Comparison of ENCODE assay signal across 9 mouse cellular contexts in genomic region chr5:120793043-120793442, GRCm38 (mm10). TPM values are rescaled to one million over a fixed set of nuclear protein-coding genes. Genes with fewer than 3 reads are reported as not detected.
A peak's percentile ranks its signal among the peaks of the same experiment; 100 is the strongest.
DNase-seq lines count a peak whose midpoint lies in the region; ATAC-seq and TF ChIP-seq lines count a peak whose summit lies in the region.
"Had no signal": no experiment of that assay in that cellular context is flagged by ENCODE, and none has a peak within 500 bp of the region (broad histone marks: within the 10 kb centered on the region; RNA-seq: fewer than 3 reads in every experiment).

No protein-coding gene starts in this region.

- TF ChIP-seq POLR2A in small intestine, adult 2 months (IDR thresholded peaks at IDR 0.05; ENCODE audit: low read depth, low read length) = no peak

- 25% methylated on average over 2 of the region's 2 CpGs for WGBS in midbrain, embryonic 14.5 days
- 26% methylated on average over 2 of the region's 2 CpGs for WGBS in midbrain, embryonic 16.5 days
- 25% methylated on average over 2 of the region's 2 CpGs for WGBS in hindbrain, postnatal 0 days
- whole genome bisulfite sequencing in small intestine, adult 2 months = 8% methylated on average over 2 of the region's 2 CpGs

- no peak overlapping the region for H3K4me2 ChIP-seq in midbrain, embryonic 14.5 days (ENCODE audit: low read length)
- H3K4me2 ChIP-seq in midbrain, embryonic 16.5 days (ENCODE audit: low read length) = no peak overlapping the region
- H3K4me2 ChIP-seq in hindbrain, postnatal 0 days (ENCODE audit: low read depth, low read length) = no peak overlapping the region

- H3K27ac ChIP-seq in midbrain, embryonic 14.5 days (replicated peaks; ENCODE audit: low read depth, low read length) = no peak overlapping the region
- H3K27ac ChIP-seq in midbrain, embryonic 16.5 days (ENCODE audit: low read length) = no peak overlapping the region
- H3K27ac ChIP-seq in hindbrain, postnatal 0 days = no peak overlapping the region
- no peak overlapping the region for H3K27ac ChIP-seq in small intestine, adult 2 months (ENCODE audit: insufficient read depth, low read depth, low read length)

- H3K36me3 ChIP-seq in midbrain, embryonic 14.5 days (ENCODE audit: control insufficient read depth, insufficient read depth, low read length) = no peaks in the 10 kb centered on the region
- no peaks in the 10 kb centered on the region for H3K36me3 ChIP-seq in midbrain, embryonic 16.5 days (ENCODE audit: control insufficient read depth, insufficient read depth, low read length)
- no peaks in the 10 kb centered on the region for H3K36me3 ChIP-seq in hindbrain, postnatal 0 days (ENCODE audit: insufficient read depth, low read length)
- H3K36me3 ChIP-seq in small intestine, adult 2 months (ENCODE audit: control insufficient read depth, insufficient read depth, low read length) = no peaks in the 10 kb centered on the region

- H3K9ac ChIP-seq in midbrain, embryonic 14.5 days (replicated peaks; ENCODE audit: low read length) = no peak overlapping the region
- no peak overlapping the region for H3K9ac ChIP-seq in midbrain, embryonic 16.5 days (ENCODE audit: low read depth, low read length)
- no peak overlapping the region for H3K9ac ChIP-seq in hindbrain, postnatal 0 days (replicated peaks; ENCODE audit: low read length)

- H3K27me3 ChIP-seq in midbrain, embryonic 14.5 days (ENCODE audit: control insufficient read depth, insufficient read depth, low read length) = no peaks in the 10 kb centered on the region
- H3K27me3 ChIP-seq in midbrain, embryonic 16.5 days (ENCODE audit: control insufficient read depth, insufficient read depth, low read depth, low read length) = no peaks in the 10 kb centered on the region
- no peaks in the 10 kb centered on the region for H3K27me3 ChIP-seq in hindbrain, postnatal 0 days (ENCODE audit: insufficient read depth, low read length)
- no peaks in the 10 kb centered on the region for H3K27me3 ChIP-seq in small intestine, adult 2 months (ENCODE audit: control insufficient read depth, insufficient read depth, low read length)

- no peaks in the 10 kb centered on the region for H3K9me3 ChIP-seq in midbrain, embryonic 14.5 days (ENCODE audit: control insufficient read depth, low read length)
- no peaks in the 10 kb centered on the region for H3K9me3 ChIP-seq in midbrain, embryonic 16.5 days (replicated peaks; ENCODE audit: control insufficient read depth, low read length, poor library complexity, severe bottlenecking)
- H3K9me3 ChIP-seq in hindbrain, postnatal 0 days (ENCODE audit: low read length) = no peaks in the 10 kb centered on the region

- no peak for ATAC-seq in cerebellum, adult (ENCODE audit: insufficient number of reproducible peaks, low FRiP score, low TSS enrichment)
- no peak for ATAC-seq in midbrain, embryonic 14.5 days (ENCODE audit: low FRiP score, low TSS enrichment)
- no peak for ATAC-seq in midbrain, embryonic 16.5 days
- no peak for ATAC-seq in hindbrain, postnatal 0 days

- H3K4me1 ChIP-seq in midbrain, embryonic 14.5 days (ENCODE audit: control insufficient read depth, insufficient read depth, low read length) = no peaks in the 10 kb centered on the region
- H3K4me1 ChIP-seq in midbrain, embryonic 16.5 days (ENCODE audit: control insufficient read depth, insufficient read depth, low read length) = no peaks in the 10 kb centered on the region
- no peaks in the 10 kb centered on the region for H3K4me1 ChIP-seq in hindbrain, postnatal 0 days (ENCODE audit: insufficient read depth, low read length)
- peaks cover 2% of the 10 kb centered on the region; the same call in 1 of the 2 replicates for H3K4me1 ChIP-seq in small intestine, adult 2 months (ENCODE audit: control insufficient read depth, insufficient read depth, insufficient read length, low read length)

- H3K4me3 ChIP-seq in midbrain, embryonic 14.5 days (replicated peaks; ENCODE audit: low read depth, low read length) = no peak overlapping the region
- H3K4me3 ChIP-seq in midbrain, embryonic 16.5 days (ENCODE audit: low read depth, low read length) = no peak overlapping the region
- H3K4me3 ChIP-seq in hindbrain, postnatal 0 days (ENCODE audit: low read length) = no peak overlapping the region
- H3K4me3 ChIP-seq in small intestine, adult 2 months (ENCODE audit: low read depth, low read length) = no peak overlapping the region

- peak; percentile 76 for TF ChIP-seq CTCF in hindbrain, postnatal 0 days (IDR thresholded peaks at IDR 0.05; ENCODE audit: low read depth)
- peak; percentile 35; the same call in 1 of the 2 replicates for TF ChIP-seq CTCF in small intestine, adult 2 months (IDR thresholded peaks at IDR 0.05; ENCODE audit: extremely low read depth, insufficient read length, insufficient replicate concordance, low read depth, low read length)

- DNase-seq in cerebellum, adult 11 months = peak; percentile 14
- DNase-seq in midbrain, embryonic 14.5 days = peak; percentile 73
- DNase-seq in cerebellum, adult 18-20 months = peak; percentile 36 to 57
- DNase-seq in hindbrain, postnatal 0 days (ENCODE audit: low spot score) = peak; percentile 55
- DNase-seq in lung, adult 18-20 months = peak; percentile 37 to 45

RNA-seq across cellular contexts. Expression of gene Oas1e, which starts 2.3 kb away (rescaled TPM):
- polyA plus RNA-seq in midbrain, embryonic 14.5 days (2014; fragmentation: Nextera tagmentation; extraction: Ambion mirVana) = 0.12 and 0.23 TPM in 2 replicates
- polyA plus RNA-seq in midbrain, embryonic 16.5 days (2015; fragmentation: Nextera tagmentation; extraction: Ambion mirVana) = 0.34 and 0.72 TPM in 2 replicates
- total RNA-seq in hindbrain, postnatal 0 days (2014; rRNA removed) = 0.26 TPM in 1 of 2 replicates, not detected in the other
- polyA plus RNA-seq in hindbrain, postnatal 0 days (2015; fragmentation: Nextera tagmentation; extraction: Ambion mirVana) = 0.42 and 0.90 TPM in 2 replicates
- 0.09 and 3.6 TPM in 2 replicates for polyA plus RNA-seq in small intestine, adult 2 months (2012; rRNA removed)
- polyA plus RNA-seq: heart, embryonic 14.5 days had no signal

RNA-seq across cellular contexts. Expression of gene Oas3, which starts 15.6 kb away (rescaled TPM):
- polyA plus RNA-seq in midbrain, embryonic 14.5 days (2014; fragmentation: Nextera tagmentation; extraction: Ambion mirVana) = 1.1 TPM in 2 replicates
- polyA plus RNA-seq in midbrain, embryonic 16.5 days (2015; fragmentation: Nextera tagmentation; extraction: Ambion mirVana) = 1.1 and 1.4 TPM in 2 replicates
- total RNA-seq in hindbrain, postnatal 0 days (2014; rRNA removed) = 0.31 and 0.50 TPM in 2 replicates
- 0.43 and 0.58 TPM in 2 replicates for polyA plus RNA-seq in hindbrain, postnatal 0 days (2015; fragmentation: Nextera tagmentation; extraction: Ambion mirVana)
- polyA plus RNA-seq in small intestine, adult 2 months (2012; rRNA removed) = 9.6 and 94.5 TPM in 2 replicates

RNA-seq across cellular contexts. Expression of gene Oas1c, which starts 19.3 kb away (rescaled TPM):
- 0.22 and 0.36 TPM in 2 replicates for polyA plus RNA-seq in midbrain, embryonic 14.5 days (2014; fragmentation: Nextera tagmentation; extraction: Ambion mirVana)
- polyA plus RNA-seq in midbrain, embryonic 16.5 days (2015; fragmentation: Nextera tagmentation; extraction: Ambion mirVana) = 0.17 and 0.45 TPM in 2 replicates
- total RNA-seq in hindbrain, postnatal 0 days (2014; rRNA removed) = 0.58 and 1.2 TPM in 2 replicates
- 0.61 and 0.64 TPM in 2 replicates for polyA plus RNA-seq in hindbrain, postnatal 0 days (2015; fragmentation: Nextera tagmentation; extraction: Ambion mirVana)
- 1.2 and 1.4 TPM in 2 replicates for polyA plus RNA-seq in small intestine, adult 2 months (2012; rRNA removed)

RNA-seq across cellular contexts. Expression of gene Oas2, which starts 43.4 kb away (rescaled TPM):
- polyA plus RNA-seq in midbrain, embryonic 14.5 days (2014; fragmentation: Nextera tagmentation; extraction: Ambion mirVana) = 0.43 TPM in 1 of 2 replicates, not detected in the other
- polyA plus RNA-seq in midbrain, embryonic 16.5 days (2015; fragmentation: Nextera tagmentation; extraction: Ambion mirVana) = 0.14 and 0.26 TPM in 2 replicates
- 0.43 and 1.3 TPM in 2 replicates for total RNA-seq in hindbrain, postnatal 0 days (2014; rRNA removed)
- polyA plus RNA-seq in hindbrain, postnatal 0 days (2015; fragmentation: Nextera tagmentation; extraction: Ambion mirVana) = 0.24 and 0.45 TPM in 2 replicates
- polyA plus RNA-seq in small intestine, adult 2 months (2012; rRNA removed) = 2.9 and 7.4 TPM in 2 replicates

RNA-seq across cellular contexts. Expression of gene Oas1f, which starts 54.1 kb away (rescaled TPM):
- polyA plus RNA-seq in midbrain, embryonic 14.5 days (2014; fragmentation: Nextera tagmentation; extraction: Ambion mirVana) = not detected in 2 replicates
- polyA plus RNA-seq in midbrain, embryonic 16.5 days (2015; fragmentation: Nextera tagmentation; extraction: Ambion mirVana) = not detected in 2 replicates
- not detected in 2 replicates for total RNA-seq in hindbrain, postnatal 0 days (2014; rRNA removed)
- polyA plus RNA-seq in hindbrain, postnatal 0 days (2015; fragmentation: Nextera tagmentation; extraction: Ambion mirVana) = not detected in 2 replicates
- polyA plus RNA-seq in small intestine, adult 2 months (2012; rRNA removed) = 0.19 TPM in 1 of 2 replicates, not detected in the other
- polyA plus RNA-seq: heart, embryonic 14.5 days had no signal

Comparison
In these comparisons a context has a peak if more than half of its experiments do, and no peak if none do; other contexts are left out.
1. DNase-seq: peak in every context shown above with its lines; median percentile 73 in midbrain, embryonic 14.5 days; 55 in hindbrain, postnatal 0 days; 46 in cerebellum, adult 18-20 months; 41 in lung, adult 18-20 months; 14 in cerebellum, adult 11 months.